Mouse (Mus musculus): ENCODE measurements around the gene Bud13. TPM values are rescaled to one million over a fixed set of nuclear protein-coding genes. Genes with fewer than 3 reads are reported as not detected.

Gene Bud13
- 11.5 and 14.6 TPM in 2 replicates for polyA plus RNA-seq (2015; fragmentation: Nextera tagmentation; extraction: Ambion mirVana)

GRCm38 (mm10) chr9:46282631-46283436 lies at the start of gene Bud13:
TSS of gene Bud13 (plus strand) at chr9:46283008.
- Histone ChIP-seq H3K9ac (peak within 1 kb of the TSS; percentile 92), H3K36me3 (peaks cover 51% of the 10 kb centered on the region), H3K9me3 (replicated peaks) (no peaks in the 10 kb centered on the region), H3K4me2 (peak within 1 kb of the TSS; percentile 74), H3K4me1 (replicated peaks) (peaks cover 8% of the 10 kb centered on the region), H3K27ac (peak within 1 kb of the TSS; percentile 89), H3K4me3 (peak within 1 kb of the TSS; percentile 95), H3K27me3 (no peaks in the 10 kb centered on the region)
- peak; percentile 89 for ATAC-seq (replicated peaks; ENCODE audit: insufficient number of reproducible peaks, insufficient read depth, low FRiP score, low read depth)
- under 1% methylated on average over 55 of the region's 55 CpGs for WGBS

GRCm38 (mm10) chr9:46235196-46235595 lies 47.6 kb upstream of the Bud13 start:
- WGBS, result 83% methylated on average over 6 of the region's 6 CpGs
- Histone ChIP-seq H3K27ac (no peak overlapping the region), H3K4me3 (no peak overlapping the region), H3K4me2 (no peak overlapping the region), H3K36me3 (no peaks in the 10 kb centered on the region), H3K4me1 (replicated peaks) (peaks cover 6% of the 10 kb centered on the region), H3K27me3 (peaks cover 8% of the 10 kb centered on the region), H3K9ac (no peak overlapping the region), H3K9me3 (replicated peaks) (no peaks in the 10 kb centered on the region)
- no peak for ATAC-seq (replicated peaks; ENCODE audit: insufficient number of reproducible peaks, insufficient read depth, low FRiP score, low read depth)

GRCm38 (mm10) chr9:46235596-46235648 lies 47.4 kb upstream of the Bud13 start, which contains the start of gene Apoc3:
TSS of gene Apoc3 (minus strand) at chr9:46235636.
- no peak within 1 kb of the TSS for H3K9ac ChIP-seq
- no peak within 1 kb of the TSS for H3K4me3 ChIP-seq
- H3K9me3 ChIP-seq (replicated peaks), result no peaks in the 10 kb centered on the region
- no peaks in the 10 kb centered on the region for H3K36me3 ChIP-seq
- peaks cover 8% of the 10 kb centered on the region for H3K27me3 ChIP-seq
- no peak for ATAC-seq (replicated peaks; ENCODE audit: insufficient number of reproducible peaks, insufficient read depth, low FRiP score, low read depth)
- no peak within 1 kb of the TSS for H3K27ac ChIP-seq
- H3K4me2 ChIP-seq, result no peak within 1 kb of the TSS
- H3K4me1 ChIP-seq (replicated peaks), result peaks cover 3% of the 10 kb centered on the region

GRCm38 (mm10) chr9:46235649-46236048 lies 47.2 kb upstream of the Bud13 start:
- no peaks in the 10 kb centered on the region for H3K36me3 ChIP-seq
- H3K4me3 ChIP-seq, result no peak overlapping the region
- no peak for ATAC-seq (replicated peaks; ENCODE audit: insufficient number of reproducible peaks, insufficient read depth, low FRiP score, low read depth)
- no peaks in the 10 kb centered on the region for H3K9me3 ChIP-seq (replicated peaks)
- no peak overlapping the region for H3K4me2 ChIP-seq
- H3K27me3 ChIP-seq, result peaks cover 8% of the 10 kb centered on the region
- no peak overlapping the region for H3K27ac ChIP-seq
- H3K9ac ChIP-seq, result no peak overlapping the region
- H3K4me1 ChIP-seq (replicated peaks), result peaks cover 1% of the 10 kb centered on the region
- 59% methylated on average over 4 of the region's 4 CpGs for WGBS

- 82% methylated on average over 7 of the region's 7 CpGs for WGBS
- H3K36me3 ChIP-seq, result no peaks in the 10 kb centered on the region
- no peak overlapping the region for H3K4me3 ChIP-seq
- no peak overlapping the region for H3K9ac ChIP-seq
- no peak for ATAC-seq (replicated peaks; ENCODE audit: insufficient number of reproducible peaks, insufficient read depth, low FRiP score, low read depth)
- H3K9me3 ChIP-seq (replicated peaks), result no peaks in the 10 kb centered on the region
- H3K4me2 ChIP-seq, result no peak overlapping the region
- no peaks in the 10 kb centered on the region for H3K27me3 ChIP-seq
- H3K27ac ChIP-seq, result no peak overlapping the region
- H3K4me1 ChIP-seq (replicated peaks), result peaks cover 11% of the 10 kb centered on the region
Measured at GRCm38 (mm10) chr9:46238850-46239249, 44.0 kb upstream of the Bud13 start.

- no peak within 1 kb of the TSS for H3K27ac ChIP-seq
- no peaks in the 10 kb centered on the region for H3K36me3 ChIP-seq
- no peak for ATAC-seq (replicated peaks; ENCODE audit: insufficient number of reproducible peaks, insufficient read depth, low FRiP score, low read depth)
- H3K4me2 ChIP-seq, result no peak within 1 kb of the TSS
- H3K4me1 ChIP-seq (replicated peaks), result peaks cover 12% of the 10 kb centered on the region
- no peak within 1 kb of the TSS for H3K4me3 ChIP-seq
- H3K27me3 ChIP-seq, result no peaks in the 10 kb centered on the region
- no peaks in the 10 kb centered on the region for H3K9me3 ChIP-seq (replicated peaks)
- no peak within 1 kb of the TSS for H3K9ac ChIP-seq
- WGBS, result 69% methylated on average over 7 of the region's 7 CpGs
Measured at GRCm38 (mm10) chr9:46240526-46241153, 42.2 kb upstream of the Bud13 start, which contains the start of gene Apoa4. TSS of gene Apoa4 (plus strand) at chr9:46240696.

GRCm38 (mm10) chr9:46241818-46242217 lies 41.0 kb upstream of the Bud13 start:
- H3K4me3 ChIP-seq, result no peak overlapping the region
- H3K9me3 ChIP-seq (replicated peaks), result no peaks in the 10 kb centered on the region
- H3K36me3 ChIP-seq, result no peaks in the 10 kb centered on the region
- no peak for ATAC-seq (replicated peaks; ENCODE audit: insufficient number of reproducible peaks, insufficient read depth, low FRiP score, low read depth)
- H3K27me3 ChIP-seq, result no peaks in the 10 kb centered on the region
- H3K4me2 ChIP-seq, result no peak overlapping the region
- no peak overlapping the region for H3K9ac ChIP-seq
- no peak overlapping the region for H3K27ac ChIP-seq
- peaks cover 12% of the 10 kb centered on the region for H3K4me1 ChIP-seq (replicated peaks)
- WGBS, result 68% methylated on average over 2 of the region's 2 CpGs

GRCm38 (mm10) chr9:46243122-46243521 lies 39.7 kb upstream of the Bud13 start:
- no peak overlapping the region for H3K27ac ChIP-seq
- no peak overlapping the region for H3K4me3 ChIP-seq
- no peak overlapping the region for H3K9ac ChIP-seq

GRCm38 (mm10) chr9:46243584-46243983 lies 39.2 kb upstream of the Bud13 start:
- 25% methylated on average over 8 of the region's 8 CpGs for WGBS
- H3K9ac ChIP-seq, result peak overlapping the region; percentile 7; the same call in 1 of the 2 replicates
- no peaks in the 10 kb centered on the region for H3K27me3 ChIP-seq
- H3K9me3 ChIP-seq (replicated peaks), result no peaks in the 10 kb centered on the region
- no peak overlapping the region for H3K27ac ChIP-seq
- H3K4me2 ChIP-seq, result no peak overlapping the region
- no peaks in the 10 kb centered on the region for H3K36me3 ChIP-seq
- no peak for ATAC-seq (replicated peaks; ENCODE audit: insufficient number of reproducible peaks, insufficient read depth, low FRiP score, low read depth)
- H3K4me3 ChIP-seq, result no peak overlapping the region
- peaks cover 12% of the 10 kb centered on the region for H3K4me1 ChIP-seq (replicated peaks)

More at GRCm38 (mm10) chr9:46243122-46243521, 39.7 kb upstream of the Bud13 start:
- Histone ChIP-seq H3K9me3 (replicated peaks) (no peaks in the 10 kb centered on the region), H3K4me1 (replicated peaks) (peaks cover 12% of the 10 kb centered on the region), H3K4me2 (no peak overlapping the region), H3K36me3 (no peaks in the 10 kb centered on the region), H3K27me3 (no peaks in the 10 kb centered on the region)
- ATAC-seq (replicated peaks; ENCODE audit: insufficient number of reproducible peaks, insufficient read depth, low FRiP score, low read depth), result no peak
- 51% methylated on average over 4 of the region's 4 CpGs for WGBS

- Histone ChIP-seq H3K9me3 (replicated peaks) (no peaks in the 10 kb centered on the region), H3K9ac (no peak overlapping the region), H3K27me3 (no peaks in the 10 kb centered on the region), H3K27ac (no peak overlapping the region), H3K4me2 (peak overlapping the region; percentile 37), H3K4me3 (no peak overlapping the region), H3K4me1 (replicated peaks) (peaks cover 12% of the 10 kb centered on the region), H3K36me3 (no peaks in the 10 kb centered on the region)
- WGBS, result 21% methylated on average over 11 of the region's 11 CpGs
- peak; percentile 68; the same call in 1 of the 2 replicates for ATAC-seq (replicated peaks; ENCODE audit: insufficient number of reproducible peaks, insufficient read depth, low FRiP score, low read depth)
Measured at GRCm38 (mm10) chr9:46246752-46247324, 36.0 kb upstream of the Bud13 start.

GRCm38 (mm10) chr9:46256177-46256576 lies 26.6 kb upstream of the Bud13 start:
- ATAC-seq (replicated peaks; ENCODE audit: insufficient number of reproducible peaks, insufficient read depth, low FRiP score, low read depth), result no peak
- Histone ChIP-seq H3K36me3 (no peaks in the 10 kb centered on the region), H3K4me3 (no peak overlapping the region), H3K9me3 (replicated peaks) (no peaks in the 10 kb centered on the region), H3K9ac (no peak overlapping the region), H3K27me3 (no peaks in the 10 kb centered on the region), H3K27ac (no peak overlapping the region), H3K4me2 (no peak overlapping the region), H3K4me1 (replicated peaks) (no peaks in the 10 kb centered on the region)
- WGBS, result 81% methylated on average over 7 of the region's 7 CpGs
